Comparison of ENCODE assay signal across 25 mouse cellular contexts in genomic region chr2:153828704-153829103, GRCm38 (mm10). TPM values are rescaled to one million over a fixed set of nuclear protein-coding genes. Genes with fewer than 3 reads are reported as not detected.
A peak's percentile ranks its signal among the peaks of the same experiment; 100 is the strongest.
DNase-seq lines count a peak whose midpoint lies in the region; TF ChIP-seq lines count a peak whose summit lies in the region.
"Had no signal": no experiment of that assay in that cellular context is flagged by ENCODE, and none has a peak within 500 bp of the region (broad histone marks: within the 10 kb centered on the region; RNA-seq: fewer than 3 reads in every experiment).

No protein-coding gene starts in this region.

- no peak overlapping the region for H3K27ac ChIP-seq in CH12.LX (ENCODE audit: insufficient read depth, low read depth)
- H3K27ac ChIP-seq in ES-E14 (ENCODE audit: insufficient read depth, low read depth, low read length, poor library complexity, severe bottlenecking), result no peak overlapping the region
- H3K27ac ChIP-seq in limb, embryonic 10.5 days, result no peak overlapping the region

- no peak overlapping the region for H3K4me2 ChIP-seq in CH12.LX (ENCODE audit: insufficient read depth, low read depth, poor library complexity, severe bottlenecking)

- WGBS in limb, embryonic 10.5 days, result 89% methylated on average over 7 of the region's 7 CpGs

- H3K27me3 ChIP-seq in CH12.LX (replicated peaks), result peaks cover 60% of the 10 kb centered on the region
- no peaks in the 10 kb centered on the region for H3K27me3 ChIP-seq in limb, embryonic 10.5 days (ENCODE audit: low read depth, poor library complexity, severe bottlenecking)
- H3K27me3 ChIP-seq: Patski had no signal

- H3K79me2 ChIP-seq in CH12.LX (replicated peaks; ENCODE audit: control insufficient read depth, extremely low read depth, insufficient read depth, poor library complexity, severe bottlenecking), result no peaks in the 10 kb centered on the region

- H3K9ac ChIP-seq in CH12.LX (ENCODE audit: insufficient read depth, low read depth), result no peak overlapping the region
- no peak overlapping the region for H3K9ac ChIP-seq in ES-E14 (ENCODE audit: insufficient read depth, low read depth, low read length, poor library complexity, severe bottlenecking)

- TF ChIP-seq POLR2A in CH12.LX (IDR thresholded peaks at IDR 0.05; ENCODE audit: low read depth, low read length), result no peak

- H3K4me3 ChIP-seq in CH12.LX (replicated peaks in 1 of 3; ENCODE audit: low read depth in 2 of 3, low read length in 2 of 3, poor library complexity in 1 of 3) (no peak overlapping the region), ES-E14 (ENCODE audit: insufficient read depth in 1 of 2, low read depth in 1 of 2, low read length in 2 of 2, poor library complexity in 1 of 2, severe bottlenecking in 1 of 2) (no peak overlapping the region)
- no peak overlapping the region for H3K4me3 ChIP-seq in limb, embryonic 10.5 days

- no peak for DNase-seq in CH12.LX (ENCODE audit: extremely low read depth)
- DNase-seq in ES-E14 (ENCODE audit: low read depth, low spot score), result no peak
- no peak for DNase-seq in lung, postnatal 10 days
- no peak for DNase-seq in limb, embryonic 10.5 days (ENCODE audit: low spot score)
- DNase-seq: adrenal gland, adult 2 months; adrenal gland, adult 8-10 months; adrenal gland, postnatal 10 days; adrenal gland, postnatal 14 days; adrenal gland, postnatal 25 days; adrenal gland, postnatal 36 days; B cell, adult 2 months; cerebellum, adult 11 months; cerebellum, adult 11-12 months; cerebellum, adult 18-20 months; cerebellum, adult 2 months; cerebellum, adult 8-10 months had no signal

- H3K9me3 ChIP-seq in CH12.LX (replicated peaks; ENCODE audit: low read length) (no peaks in the 10 kb centered on the region), ES-E14 (ENCODE audit: control insufficient read depth, insufficient read depth, low read depth, low read length) (no peaks in the 10 kb centered on the region)
- no peaks in the 10 kb centered on the region for H3K9me3 ChIP-seq in limb, embryonic 10.5 days (replicated peaks)
- H3K9me3 ChIP-seq: G1E had no signal

- peaks cover 0 to 3% of the 10 kb centered on the region in 2 experiments; a peak in 1 of 4 replicates for H3K4me1 ChIP-seq in CH12.LX (ENCODE audit: control insufficient read depth in 1 of 2, insufficient read depth in 2 of 2)
- no peaks in the 10 kb centered on the region for H3K4me1 ChIP-seq in ES-E14 (ENCODE audit: control insufficient read depth in 2 of 2, insufficient read depth in 2 of 2, low read length in 2 of 2, poor library complexity in 1 of 2)
- H3K4me1 ChIP-seq in limb, embryonic 10.5 days, result peaks cover 2% of the 10 kb centered on the region; the same call in 1 of the 2 replicates

- TF ChIP-seq CTCF in CH12.LX (conservative IDR thresholded peaks at IDR 0.05 in 1 of 2, IDR thresholded peaks at IDR 0.05 in 1 of 2; ENCODE audit: low read depth in 2 of 2, low read length in 2 of 2), result no peak

- no peak for TF ChIP-seq EP300 in CH12.LX (IDR thresholded peaks at IDR 0.05; ENCODE audit: low read length)

- in situ Hi-C loops in CH12.LX (cut with MboI; ENCODE audit: low pct_ligation_motif_present, low pct_unique_long_range_greater_than_20kb, low sequenced_read_pairs), result no loop called here
- in situ Hi-C loops in ES-E14 (cut with MboI; ENCODE audit: low sequenced_read_pairs in 2 of 2, unreplicated experiment in 2 of 2), result no loop called here

- H3K36me3 ChIP-seq in CH12.LX (replicated peaks in 1 of 2; ENCODE audit: control insufficient read depth in 1 of 2, insufficient read depth in 1 of 2, low read length in 1 of 2) (no peaks in the 10 kb centered on the region), ES-E14 (ENCODE audit: control insufficient read depth, insufficient read depth, low read length, poor library complexity, severe bottlenecking) (no peaks in the 10 kb centered on the region)
- H3K36me3 ChIP-seq in limb, embryonic 10.5 days, result no peaks in the 10 kb centered on the region
- H3K36me3 ChIP-seq: G1E had no signal

- dilution Hi-C loops in CH12.LX (cut with MboI; ENCODE audit: extremely low pct_ligation_motif_present, extremely low pct_unique_long_range_greater_than_20kb, low sequenced_read_pairs), result no loop called here

- TF ChIP-seq RAD21 in CH12.LX (IDR thresholded peaks at IDR 0.05; ENCODE audit: low read depth, low read length), result no peak

TF ChIP-seq in CH12.LX, 34 proteins besides CTCF, POLR2A, EP300 and RAD21:
- TF ChIP-seq MAFK (IDR thresholded peaks at IDR 0.05; ENCODE audit: insufficient replicate concordance, low read length), result peak; percentile 88
- no peak for TF ChIP-seq E2F4 (IDR thresholded peaks at IDR 0.05; ENCODE audit: insufficient replicate concordance, low read depth, low read length)

TF ChIP-seq in ES-E14, 5 proteins besides CTCF, POLR2A, EP300 and RAD21:
- TF ChIP-seq HCFC1 (IDR thresholded peaks at IDR 0.05; ENCODE audit: borderline replicate concordance, insufficient read depth, low read length), result no peak
- no peak for TF ChIP-seq ZC3H11A (IDR thresholded peaks at IDR 0.05; ENCODE audit: borderline replicate concordance, low read depth, low read length)
- TF ChIP-seq ZNF384 (IDR thresholded peaks at IDR 0.05; ENCODE audit: low read depth, low read length), result no peak
- peak; percentile 82 for TF ChIP-seq MAFK (IDR thresholded peaks at IDR 0.05; ENCODE audit: insufficient read depth, low read depth, low read length)
- no peak for TF ChIP-seq CHD2 (IDR thresholded peaks at IDR 0.05; ENCODE audit: low read depth, low read length)

RNA-seq across cellular contexts. Expression of gene Sun5, which starts 42.2 kb away (rescaled TPM):
- total RNA-seq in CH12.LX (2012; rRNA removed), result 0.30 TPM in 1 of 2 replicates, not detected in the other
- not detected in 2 replicates for total RNA-seq in CH12.LX (2014; rRNA removed)
- polyA plus RNA-seq in CH12.LX (2012; ENCODE audit: insufficient read length, low read depth), result not detected in 2 replicates
- not detected in 2 replicates for total RNA-seq in ES-E14 (2012; rRNA removed)
- polyA plus RNA-seq in limb, embryonic 10.5 days (2016; fragmentation: Nextera tagmentation; extraction: Ambion mirVana), result not detected in 2 replicates
- total RNA-seq: adrenal gland, adult 18-20 months; adrenal gland, adult 2 months; adrenal gland, adult 8-10 months; adrenal gland, postnatal 10 days; adrenal gland, postnatal 14 days; adrenal gland, postnatal 25 days; adrenal gland, postnatal 4 days; G1E; MEL had no signal
- polyA plus RNA-seq: activated CD4-positive, CD25-positive, alpha-beta regulatory T cell, adult 4 months; adrenal gland, adult 2 months; brain, embryonic 14.5 days; C2C12; CD4-positive, CD25-positive, alpha-beta regulatory T cell, adult 4 months; cerebellum, adult 2 months; G1E; Patski had no signal

RNA-seq across cellular contexts. Expression of gene Bpifb2, which starts 46.1 kb away (rescaled TPM):
- total RNA-seq in CH12.LX (2012; rRNA removed) (not detected in 2 replicates), CH12.LX (2014; rRNA removed) (not detected in 2 replicates), ES-E14 (2012; rRNA removed) (not detected in 2 replicates)
- not detected in 2 replicates for polyA plus RNA-seq in CH12.LX (2012; ENCODE audit: insufficient read length, low read depth)
- not detected in 2 replicates for polyA plus RNA-seq in limb, embryonic 10.5 days (2016; fragmentation: Nextera tagmentation; extraction: Ambion mirVana)
- total RNA-seq: adrenal gland, postnatal 14 days; adrenal gland, postnatal 25 days; G1E; MEL had no signal
- polyA plus RNA-seq: activated CD4-positive, CD25-positive, alpha-beta regulatory T cell, adult 4 months; adrenal gland, adult 2 months; brain, embryonic 14.5 days; C2C12; CD4-positive, CD25-positive, alpha-beta regulatory T cell, adult 4 months; G1E; Patski had no signal

RNA-seq across cellular contexts. Expression of gene Efcab8, which starts 49.0 kb away (rescaled TPM):
- 0.21 and 0.42 TPM in 2 replicates for total RNA-seq in CH12.LX (2012; rRNA removed)
- total RNA-seq in CH12.LX (2014; rRNA removed), result 0.08 TPM in 1 of 2 replicates, not detected in the other
- polyA plus RNA-seq in CH12.LX (2012; ENCODE audit: insufficient read length, low read depth), result 0.15 and 0.39 TPM in 2 replicates
- total RNA-seq in ES-E14 (2012; rRNA removed), result 1.2 TPM in 2 replicates
- 0.06 TPM in 1 of 2 replicates, not detected in the other for polyA plus RNA-seq in limb, embryonic 10.5 days (2016; fragmentation: Nextera tagmentation; extraction: Ambion mirVana)
- total RNA-seq: adrenal gland, postnatal 14 days had no signal
- polyA plus RNA-seq: CD4-positive, CD25-positive, alpha-beta regulatory T cell, adult 4 months; G1E had no signal
